Mouse (Mus musculus): Measurements from ENCODE around the gene Actb.

Actb gene

GRCm38 (mm10) chr5:142906532-142907047 lies at the start of gene Actb:
Gene Actb (minus strand): TSS chr5:142906754.
- peak; percentile 95 for DNase-seq

GRCm38 (mm10) chr5:142953641-142954040 lies 47.1 kb upstream of the Actb start:
- no peak for DNase-seq

- no peak for DNase-seq
Observed at GRCm38 (mm10) chr5:142950405-142950804, 43.9 kb upstream of the Actb start.

DNA sequence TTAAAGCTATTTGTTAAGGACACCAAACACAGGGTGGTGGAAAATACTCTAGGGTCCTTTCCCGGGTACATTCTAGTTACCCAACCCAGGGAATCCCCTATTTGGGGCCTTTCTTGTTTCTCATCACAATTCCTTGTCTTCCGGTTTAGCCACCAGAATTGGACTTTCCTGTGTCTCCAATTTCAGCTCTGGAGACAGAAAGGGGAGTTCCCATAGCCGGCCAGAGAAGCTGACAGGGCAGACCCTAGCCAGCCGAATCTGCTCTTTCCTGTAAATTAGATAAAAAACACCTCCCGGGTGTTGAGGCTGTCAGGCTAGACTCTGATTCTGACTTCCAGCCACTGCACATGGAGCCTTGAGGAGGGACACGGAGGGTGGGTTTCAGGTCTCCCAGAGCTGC lies 43.0 kb upstream of the Actb start:
- DNase-seq: no peak

DNA sequence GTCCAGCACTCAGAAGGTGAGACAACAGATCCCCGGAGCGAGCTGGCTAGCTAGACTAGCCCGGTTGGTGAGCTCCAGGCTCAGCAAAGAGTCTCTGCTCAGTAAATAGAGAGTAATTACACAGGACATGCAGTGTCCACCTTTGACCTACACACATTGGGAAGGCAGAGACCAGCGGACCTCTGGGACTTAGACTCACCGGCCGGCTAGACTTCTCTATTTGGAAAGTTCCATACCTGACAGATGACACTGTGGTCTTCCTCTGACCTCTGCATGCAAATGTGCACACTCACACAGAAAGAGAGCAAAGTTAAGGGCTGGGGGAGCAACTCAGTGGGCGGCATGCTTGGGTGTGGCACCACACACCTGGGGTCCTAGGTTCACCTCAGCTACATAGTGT lies 40.9 kb upstream of the Actb start:
- no peak for DNase-seq

- DNase-seq: no peak
Observed at GRCm38 (mm10) chr5:142944979-142945682, 38.6 kb upstream of the Actb start.

DNA sequence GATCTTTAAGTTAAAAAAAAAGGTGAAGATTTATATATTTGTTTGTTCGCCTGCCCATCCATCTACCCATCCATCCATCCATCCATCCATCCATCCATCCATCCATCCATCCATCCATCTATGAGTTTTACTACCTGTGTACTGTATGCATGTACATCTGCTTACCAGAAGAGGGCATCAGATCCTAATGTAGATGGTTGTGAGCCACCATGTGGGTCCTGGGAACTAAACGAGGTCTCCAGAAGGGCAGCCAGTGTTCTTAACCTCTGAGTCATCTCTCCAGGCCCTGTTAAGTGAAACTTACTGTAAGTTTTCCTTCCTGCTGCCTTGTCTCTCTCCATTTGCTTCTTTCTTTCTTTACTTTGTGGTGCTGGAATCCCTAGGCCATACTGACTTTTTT lies 33.8 kb upstream of the Actb start:
- DNase-seq: no peak

DNA sequence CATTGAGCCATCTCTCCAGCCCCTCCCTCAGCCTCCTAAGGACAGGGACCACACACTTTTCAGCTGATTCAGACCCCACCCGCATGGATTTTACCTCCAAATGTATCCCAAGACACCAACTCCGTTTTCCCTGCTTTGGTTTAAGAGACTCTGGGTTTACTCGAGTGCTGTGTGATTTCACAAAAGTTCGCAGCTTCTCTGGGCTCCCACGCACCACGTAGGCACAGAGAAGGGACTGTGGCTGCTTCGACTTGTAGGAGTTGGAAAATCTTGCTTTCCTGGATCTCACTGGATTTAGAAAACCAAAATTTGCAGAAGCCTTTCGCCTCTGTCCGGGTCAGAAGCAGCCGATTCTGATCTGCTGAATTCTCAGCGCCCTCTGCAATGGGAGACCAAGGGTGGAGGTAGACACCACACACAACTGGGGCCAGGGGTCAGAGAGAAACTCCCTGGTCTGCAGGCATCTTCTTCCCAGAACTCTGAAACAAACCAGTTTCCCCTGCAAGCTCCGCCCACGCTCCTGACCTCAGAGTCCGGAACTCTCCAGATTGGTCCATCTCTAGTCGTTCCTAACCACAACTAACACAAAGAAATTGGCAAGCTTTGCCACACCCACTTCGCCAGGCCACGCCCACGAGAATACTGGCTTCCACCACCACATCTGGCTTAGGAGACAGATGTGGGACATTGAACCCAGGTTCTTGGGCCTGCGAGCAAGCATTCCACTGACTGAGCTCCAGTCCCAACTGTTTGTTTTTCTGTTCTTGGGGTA lies 31.6 kb upstream of the Actb start:
- DNase-seq: no peak

DNA sequence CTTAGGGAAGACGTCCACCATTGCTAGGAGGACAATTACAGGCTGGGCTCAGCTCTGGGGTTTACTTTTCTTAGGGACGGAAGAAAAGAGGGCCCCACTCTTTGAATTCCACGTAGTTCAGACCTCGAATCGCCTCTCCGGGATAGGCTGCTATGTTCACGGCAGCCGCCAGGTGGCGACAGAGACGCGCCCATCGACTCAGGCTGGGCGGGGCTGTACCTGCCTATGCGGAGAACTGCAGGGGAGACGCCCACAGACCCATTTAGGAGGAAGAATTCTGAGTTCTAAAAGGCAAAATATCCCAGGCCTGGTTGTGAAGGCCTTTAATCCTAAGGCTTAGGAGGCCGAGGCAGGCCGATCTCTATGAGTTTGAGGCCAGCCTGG lies 29.8 kb upstream of the Actb start:
- peak; percentile 78 for DNase-seq

- peak; percentile 79 for DNase-seq
Observed at GRCm38 (mm10) chr5:142935642-142936335, 29.2 kb upstream of the Actb start.

- peak; percentile 30 for DNase-seq
Observed at GRCm38 (mm10) chr5:142932731-142933130, 26.2 kb upstream of the Actb start.

DNA sequence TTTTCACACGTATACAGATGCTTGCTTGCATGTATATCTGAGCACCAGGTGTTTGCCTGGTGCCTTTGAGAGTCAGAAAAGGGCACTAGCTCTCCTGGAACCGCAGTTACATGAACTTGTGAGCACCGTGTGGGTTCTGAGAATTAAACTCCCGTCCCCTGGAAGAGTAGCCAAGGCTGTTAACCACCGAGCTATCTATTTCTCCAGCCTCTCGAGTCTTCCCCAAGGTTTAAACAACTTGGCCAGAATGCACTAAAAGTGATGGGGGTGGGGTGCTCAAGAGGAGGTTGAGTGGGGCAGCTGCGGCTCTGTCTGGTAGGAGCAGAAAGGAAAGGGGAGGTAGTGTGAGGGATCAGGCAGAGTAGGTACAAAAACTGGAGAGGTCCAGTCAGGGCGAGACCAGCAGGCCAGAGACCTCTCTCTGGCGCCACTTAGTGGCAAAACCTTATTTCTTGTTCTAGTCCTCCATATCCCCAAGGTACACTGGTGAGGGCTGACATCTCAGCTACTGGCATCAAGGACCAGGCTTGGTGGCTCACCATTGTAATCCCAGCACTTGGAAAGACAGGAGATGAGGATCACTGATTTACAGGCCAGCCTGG lies 25.6 kb upstream of the Actb start:
- DNase-seq: peak; percentile 78

DNA sequence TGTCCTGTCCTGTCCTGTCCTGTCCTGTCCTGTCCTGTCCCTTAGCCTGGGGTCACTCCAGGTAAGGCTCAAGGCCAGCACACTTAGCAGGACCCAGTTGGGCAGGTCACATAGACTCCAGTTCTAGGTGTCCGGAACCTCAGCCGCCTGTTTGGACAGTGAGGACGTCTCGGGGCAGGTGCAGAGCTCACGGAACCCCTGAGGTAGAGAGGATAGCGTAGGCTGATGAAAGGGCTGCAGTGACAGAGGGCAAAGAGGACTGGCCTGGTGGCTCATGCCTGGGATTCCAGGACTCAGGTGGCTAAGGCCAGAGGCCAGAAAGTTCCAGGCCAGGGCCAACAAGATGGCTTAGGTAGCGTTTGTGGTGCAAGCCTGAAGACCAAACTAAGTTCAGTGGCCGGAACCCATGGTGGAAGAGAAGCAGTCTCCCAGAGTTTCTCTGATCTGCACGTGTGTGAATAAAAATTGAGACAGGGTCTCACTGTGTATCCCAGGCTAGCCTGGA lies 24.7 kb upstream of the Actb start:
- DNase-seq: no peak

DNA sequence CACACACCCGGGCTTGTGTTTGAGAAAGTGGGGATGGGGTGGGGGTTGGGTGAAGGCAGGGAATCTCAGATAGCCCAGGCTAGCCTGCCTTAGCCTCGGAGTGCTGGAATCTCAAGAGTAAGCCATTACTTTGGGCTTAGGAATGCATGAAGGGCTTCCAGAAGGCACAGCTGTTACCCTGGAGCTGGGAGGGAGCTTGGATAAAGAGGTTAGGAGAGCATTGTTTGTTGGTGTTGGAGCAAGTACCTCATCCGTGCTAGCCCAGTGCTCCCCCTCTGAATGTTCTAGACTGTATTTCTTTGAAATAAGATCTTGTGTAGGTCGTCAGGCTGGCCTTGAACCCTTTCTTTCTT lies 22.8 kb upstream of the Actb start:
- DNase-seq: no peak

GRCm38 (mm10) chr5:142928749-142929399 lies 22.3 kb upstream of the Actb start:
- no peak for DNase-seq

DNA sequence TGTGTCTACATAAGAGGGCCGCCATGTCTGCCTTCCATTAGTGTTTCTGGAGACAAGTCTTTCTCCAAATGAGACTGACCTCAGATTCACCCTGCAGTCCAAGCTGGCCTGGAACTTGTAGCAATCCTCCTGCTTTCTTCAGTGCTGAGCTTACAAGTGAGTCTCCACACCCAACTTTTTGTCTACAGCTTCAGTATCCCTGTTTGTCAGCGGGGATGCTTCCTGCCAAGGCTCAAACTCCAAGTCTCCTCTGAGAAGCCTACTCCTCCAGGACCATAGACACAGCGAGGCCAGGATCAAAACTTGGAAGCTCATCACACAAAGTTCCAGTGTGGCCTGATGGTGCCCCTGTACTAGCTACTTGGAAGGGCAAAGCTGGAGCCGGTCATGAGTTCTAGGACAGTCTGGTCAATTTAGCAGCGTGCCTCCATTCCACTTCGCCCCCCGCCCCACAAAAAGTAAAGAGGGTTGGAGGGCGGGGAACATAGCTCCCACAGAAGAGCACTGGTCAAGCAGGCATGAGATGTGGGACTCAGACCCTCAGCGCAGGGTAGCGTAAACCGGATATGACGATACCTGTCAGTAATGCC lies 20.9 kb upstream of the Actb start:
- no peak for DNase-seq

GRCm38 (mm10) chr5:142926940-142927228 lies 20.3 kb upstream of the Actb start:
- DNase-seq: no peak

GRCm38 (mm10) chr5:142926204-142926939 lies 19.8 kb upstream of the Actb start:
- DNase-seq: no peak

GRCm38 (mm10) chr5:142924336-142924959 lies 17.9 kb upstream of the Actb start:
- no peak for DNase-seq

GRCm38 (mm10) chr5:142923781-142924180 lies 17.2 kb upstream of the Actb start:
- no peak for DNase-seq

DNA sequence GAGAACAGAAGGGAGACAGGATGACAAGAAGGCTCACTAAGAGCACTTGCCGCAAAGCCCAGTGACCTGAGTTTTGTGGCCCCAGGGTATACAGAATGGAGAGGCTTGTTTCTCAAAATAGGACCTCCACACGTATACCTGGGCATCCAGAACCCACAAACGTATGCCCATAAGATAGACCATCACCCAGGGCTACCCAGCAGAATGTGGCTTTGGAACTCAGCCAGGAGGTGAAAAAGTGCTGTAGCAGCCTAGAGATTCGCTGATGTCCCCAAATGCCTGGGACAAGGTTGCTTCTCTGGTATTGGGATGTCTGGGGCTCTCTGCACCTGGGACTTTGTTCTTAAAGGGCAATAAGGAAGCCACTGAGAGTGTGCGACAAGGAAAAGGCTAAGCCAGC lies 15.7 kb upstream of the Actb start:
- no peak for DNase-seq
